Mouse (Mus musculus) B cell, adult (primary cell): ENCODE measurements around the gene Laptm4a. TPM values are rescaled to one million over a fixed set of nuclear protein-coding genes. Genes with fewer than 3 reads are reported as not detected.

ENCODE experiments used
- total RNA-seq: library from RNA; stranded (reverse); gene quantifications from 4 replicates; pipeline ENCODE4 v1.2.4, GENCODE M21; 2023; ENCODE audit not compliant: inconsistent age

Laptm4a gene
- 94.7 to 103 TPM (median 98.6 TPM) in 4 replicates for total RNA-seq

DNA sequence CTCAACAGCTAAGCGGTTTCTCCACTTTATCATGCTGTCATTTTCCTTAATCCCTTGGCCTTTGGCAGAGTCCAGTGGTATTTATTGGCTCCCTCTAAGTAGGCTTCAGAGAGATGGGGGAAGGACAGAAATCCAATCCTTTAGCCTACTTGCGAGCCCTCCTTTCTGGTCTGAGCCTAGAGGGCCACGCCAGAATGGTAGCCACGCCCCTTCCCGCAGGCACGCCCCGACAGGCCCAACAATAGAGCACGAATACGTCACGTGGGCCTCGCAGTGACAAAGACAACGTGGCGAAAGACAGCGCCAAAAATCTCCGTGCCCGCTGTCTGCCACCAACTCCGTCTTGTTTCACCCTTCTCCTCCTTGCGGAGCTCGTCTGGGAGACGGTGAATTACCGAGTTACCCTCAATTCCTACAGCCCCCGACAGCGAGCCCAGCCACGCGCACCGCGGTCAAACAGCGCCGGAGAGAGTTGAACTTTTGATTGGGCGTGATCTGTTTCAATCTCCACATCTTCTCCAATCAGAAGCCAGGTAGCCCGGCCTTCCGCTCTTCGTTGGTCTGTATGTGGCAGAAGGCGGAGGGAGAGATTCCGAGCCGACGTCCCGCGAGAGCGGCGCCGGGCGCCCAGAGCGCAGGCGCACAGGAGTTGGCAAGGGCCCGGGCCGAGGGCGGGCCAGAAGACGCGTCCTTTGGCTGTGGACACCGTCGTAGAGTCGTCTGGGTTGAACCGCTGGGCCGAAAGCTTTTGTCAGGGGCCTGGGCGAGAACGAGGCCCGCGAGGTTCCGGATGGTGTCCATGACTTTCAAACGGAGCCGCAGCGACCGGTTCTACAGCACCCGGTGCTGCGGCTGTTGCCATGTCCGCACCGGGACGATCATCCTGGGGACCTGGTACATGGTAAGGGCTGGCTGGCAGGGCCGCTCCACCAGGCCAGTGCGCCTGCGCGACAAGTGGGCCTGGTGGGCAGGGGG, at the start of gene Laptm4a:
Laptm4a (plus strand) TSS at position 271 of the 975 bp plus-strand sequence.

GRCm38 (mm10) chr12:8947714-8948464, 26.4 kb downstream of the Laptm4a start, which contains the start of gene Matn3:
TSS of gene Matn3 (plus strand) at chr12:8947929.

GRCm38 (mm10) chr12:8973820-8974465, 52.5 kb downstream of the Laptm4a start, which contains the start of gene Wdr35:
TSS of gene Wdr35 (plus strand) at chr12:8973892.

Other genes with a start within 250 kb of the Laptm4a start
- 248 to 258 TPM (median 253 TPM) in 4 replicates for gene Pum2, start 247.5 kb upstream of the Laptm4a start, total RNA-seq
- 15.1 to 23.6 TPM (median 17.1 TPM) in 4 replicates for gene Sdc1, start 150.3 kb upstream of the Laptm4a start, total RNA-seq
- gene Matn3, start 26.3 kb downstream of the Laptm4a start, total RNA-seq: not detected in 4 replicates
- 1.5 to 2.7 TPM (median 2.4 TPM) in 4 replicates for gene Wdr35, start 52.2 kb downstream of the Laptm4a start, total RNA-seq
- gene Ttc32, start 108.3 kb downstream of the Laptm4a start, total RNA-seq: 16.9 to 19.3 TPM (median 17.8 TPM) in 4 replicates